Mouse (Mus musculus) monocyte, adult 2 months (primary cell): ENCODE results near the gene Wdr61.

Experiments
- DNase-seq, 2 experiments: peaks; one replicate each; pipeline ENCODE4 v3.0.0; 2022; ENCODE audit warnings: low spot score in 2 of 2, low read depth in 1 of 2

The Wdr61 gene

DNA sequence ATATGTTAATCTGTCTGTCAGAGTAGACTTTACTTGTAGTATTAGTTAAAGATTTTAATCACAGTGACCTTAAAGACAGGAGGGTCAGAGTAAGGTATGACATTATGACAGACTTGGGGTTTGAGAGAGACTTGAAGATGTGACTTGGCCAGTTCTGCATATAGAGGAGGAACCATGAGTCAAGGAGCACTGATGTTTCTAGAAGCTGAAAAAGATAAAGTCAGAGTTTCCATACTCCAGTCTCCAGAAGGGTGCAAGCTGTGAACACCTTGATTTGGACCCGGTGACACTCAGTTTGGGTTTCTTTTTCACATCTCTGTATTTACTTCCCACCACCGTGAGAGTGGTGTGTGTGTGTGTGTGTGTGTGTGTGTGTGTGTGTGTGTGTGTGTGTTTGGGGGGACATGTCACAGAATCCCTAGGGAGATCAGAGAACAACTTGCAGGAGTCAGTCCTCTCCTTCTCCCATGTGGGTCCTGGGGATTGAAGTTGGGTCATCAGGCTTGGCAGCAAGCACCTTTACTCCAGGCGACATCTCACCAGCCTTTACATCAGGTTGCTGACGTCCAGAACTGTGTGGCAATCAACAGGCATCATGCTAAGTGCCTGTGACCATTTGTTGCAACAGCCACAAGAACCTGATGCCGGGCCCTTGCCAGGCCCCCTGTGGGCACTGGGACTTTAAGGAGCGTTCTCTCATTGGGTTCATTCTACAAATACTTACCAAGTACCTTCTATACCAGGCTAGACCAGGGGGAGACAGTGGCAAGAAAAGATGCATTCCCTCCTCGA lies 50.3 kb downstream of the Wdr61 start:
- no peak for DNase-seq

DNA sequence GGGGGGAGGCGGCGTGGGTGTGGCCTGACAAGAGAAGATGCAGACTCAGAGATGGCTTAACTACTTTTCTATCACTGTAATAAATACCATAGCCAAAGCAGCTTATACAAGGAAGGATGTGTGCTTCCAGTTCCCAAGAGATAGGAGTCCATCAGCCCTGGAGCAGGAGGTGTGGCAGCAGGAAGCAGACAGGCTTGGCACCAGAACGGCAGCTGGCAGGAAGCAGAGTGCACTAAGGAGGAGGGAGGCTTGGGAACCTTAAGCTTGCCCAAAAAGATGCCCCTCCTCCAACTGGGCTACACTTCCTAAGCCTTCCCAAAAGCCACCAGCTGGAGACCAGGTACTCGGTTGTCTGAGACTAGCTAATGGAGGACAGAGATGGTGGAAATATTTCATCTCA lies 51.5 kb downstream of the Wdr61 start:
- no peak for DNase-seq

DNA sequence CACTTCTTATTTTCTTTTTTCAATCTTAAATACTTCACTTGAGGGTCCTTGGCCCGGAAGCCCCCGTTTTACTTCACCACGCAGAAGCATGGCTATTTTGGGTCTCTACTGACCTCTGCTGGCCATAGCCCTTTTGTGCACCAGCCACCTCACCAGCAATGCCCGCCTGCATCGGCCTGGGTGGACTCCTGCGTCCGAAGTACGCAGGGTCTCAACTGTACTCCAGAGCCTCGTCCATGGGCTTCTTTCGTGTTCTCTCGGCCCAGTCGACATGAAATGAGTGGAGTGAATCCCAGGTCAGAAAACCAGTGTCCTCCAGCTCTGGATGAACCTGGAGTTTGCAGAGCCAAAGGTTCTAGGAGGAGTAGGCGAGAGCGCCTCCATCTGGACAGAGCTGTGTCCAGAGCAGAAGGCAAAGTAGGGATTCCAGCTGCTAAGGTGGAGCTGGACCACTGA lies 57.8 kb downstream of the Wdr61 start:
- DNase-seq: peak in 1 of 2 experiments; percentile 20

DNA sequence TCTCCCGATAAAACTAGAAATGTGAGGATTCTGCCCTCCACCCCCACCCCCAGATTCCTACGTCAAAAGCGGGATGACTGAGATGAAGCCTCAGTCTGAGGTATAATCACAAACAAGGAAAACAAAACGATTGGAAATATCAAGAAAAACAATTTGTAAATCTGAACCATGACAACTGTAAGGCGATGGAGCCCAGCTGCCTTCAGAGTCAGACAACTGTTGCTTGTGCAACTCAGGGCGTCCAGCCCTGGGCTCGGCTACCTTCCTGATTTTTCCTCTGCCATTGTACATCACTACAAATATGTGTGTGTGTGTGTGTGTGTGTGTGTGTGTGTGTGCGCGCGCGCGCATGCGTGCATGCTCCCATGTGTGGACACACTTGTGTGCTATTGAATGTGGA lies 60.4 kb downstream of the Wdr61 start:
- DNase-seq: no peak

DNA sequence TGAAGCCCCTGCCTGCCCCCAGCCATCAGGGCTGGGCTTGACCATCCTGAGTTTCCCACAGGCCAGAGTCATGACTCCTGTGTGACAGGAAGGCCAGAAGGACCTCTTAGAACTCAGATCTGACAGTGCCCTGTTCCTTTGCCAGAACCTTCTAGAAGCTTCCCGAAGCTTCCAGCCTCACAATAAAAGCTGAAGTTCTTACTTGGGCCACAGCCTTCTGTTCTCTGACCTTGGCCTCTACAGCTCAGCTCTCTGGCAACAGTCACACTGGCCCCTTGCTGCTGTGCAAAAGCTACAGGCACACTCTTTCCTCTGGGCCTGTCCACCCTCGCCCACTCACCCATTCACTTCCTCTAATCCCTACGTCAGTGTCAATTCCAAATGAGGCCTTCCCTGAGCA lies 62.4 kb downstream of the Wdr61 start:
- DNase-seq: no peak

DNA sequence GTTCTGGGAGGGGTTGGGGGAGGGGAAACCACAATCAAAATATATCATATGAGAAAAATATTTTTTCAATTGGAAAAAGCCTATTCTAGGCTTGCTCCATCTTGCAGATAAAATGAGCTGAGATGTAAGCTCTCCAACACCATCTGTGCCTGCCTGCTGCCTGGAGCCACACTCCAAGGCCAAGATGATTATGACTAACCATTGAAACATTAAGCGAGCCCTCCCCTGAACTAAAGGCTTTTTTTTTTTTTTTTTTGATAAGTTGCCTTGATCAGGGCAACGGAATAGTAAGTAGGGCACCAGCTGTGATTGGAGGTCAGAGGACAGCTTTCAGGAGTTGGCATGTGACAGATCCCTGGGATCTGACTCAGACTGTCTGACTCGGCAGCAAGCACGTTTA lies 65.9 kb downstream of the Wdr61 start:
- no peak for DNase-seq

DNA sequence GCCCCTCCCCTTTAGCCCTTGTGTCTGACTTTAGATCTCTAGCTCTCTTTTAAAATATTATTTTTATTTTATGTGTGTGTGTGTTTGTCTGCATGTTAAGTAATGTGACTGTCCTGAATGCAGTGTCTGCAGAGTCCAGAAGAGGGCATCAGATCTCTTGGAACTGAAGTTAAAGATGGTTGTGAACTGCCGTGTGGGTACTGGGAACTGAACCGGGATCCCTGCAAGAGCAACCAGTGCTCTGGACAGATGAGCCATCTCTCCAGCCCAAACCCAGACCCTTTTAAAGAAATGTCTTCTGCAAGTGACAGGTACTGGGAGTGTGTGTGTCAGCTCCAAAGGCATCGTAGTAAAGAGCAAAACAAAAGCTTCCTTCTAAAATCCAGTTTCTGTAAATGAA lies 68.2 kb downstream of the Wdr61 start:
- DNase-seq: no peak
